Mouse (Mus musculus) midbrain, embryonic 11.5 days (tissue): ENCODE data around the gene Cables2. TPM values are rescaled to one million over a fixed set of nuclear protein-coding genes. Genes with fewer than 3 reads are reported as not detected.

Source experiments
- ATAC-seq: fragments of 200-750 bp; cut with Nextera tagmentation; 2 replicates; pipeline ENCODE4 v1.8.0; 2017; ENCODE audit warnings: moderate TSS enrichment, moderate library complexity; ENCODE audit not compliant: low FRiP score
- DNase-seq: peaks from one replicate; pipeline ENCODE4 v3.0.0; 2015; ENCODE audit warnings: low spot score; ENCODE audit errors: missing footprints
- H3K27ac ChIP-seq: fragments of 300-500 bp; sonication (generic); 2 replicates; pipeline ENCODE4 v1.5.1; 2014; ENCODE audit warnings: low read depth, low read length
- H3K27me3 ChIP-seq: fragments of 300-500 bp; sonication (generic); 2 replicates; pipeline ENCODE4 v1.6.1; 2014; ENCODE audit warnings: mild to moderate bottlenecking, low read length, moderate library complexity, mixed read lengths; ENCODE audit not compliant: control insufficient read depth, insufficient read depth
- H3K36me3 ChIP-seq: fragments of 300-500 bp; sonication (generic); 2 replicates; pipeline ENCODE4 v1.6.1; 2014; ENCODE audit warnings: mild to moderate bottlenecking, low read length, moderate library complexity, mixed read lengths; ENCODE audit not compliant: control insufficient read depth, insufficient read depth
- H3K4me1 ChIP-seq: fragments of 300-500 bp; sonication (generic); 2 replicates; pipeline ENCODE4 v1.6.1; 2014; ENCODE audit warnings: low read length; ENCODE audit not compliant: control insufficient read depth, insufficient read depth
- H3K4me2 ChIP-seq: fragments of 300-500 bp; sonication (generic); 2 replicates; pipeline ENCODE4 v1.6.1; 2014; ENCODE audit warnings: mild to moderate bottlenecking, moderate library complexity
- H3K4me3 ChIP-seq: fragments of 300-500 bp; sonication (generic); 2 replicates; pipeline ENCODE4 v1.5.1; 2014; ENCODE audit warnings: low read depth, low read length
- H3K9ac ChIP-seq: fragments of 300-500 bp; sonication (generic); 2 replicates; pipeline ENCODE4 v1.6.1; 2014; ENCODE audit warnings: low read length
- H3K9me3 ChIP-seq: fragments of 300-500 bp; sonication (generic); 2 replicates; pipeline ENCODE4 v1.6.1; 2016; ENCODE audit warnings: low read length; ENCODE audit not compliant: control insufficient read depth
- WGBS: fragments of 180-500 bp; shearing (Covaris S2); extraction: QIAGEN DNeasy Blood & Tissue Kit; methylation state at CpG from one replicate; pipeline ENCODE4 v1.1.7; 2014; 5-methylcytosine and 5-hydroxymethylcytosine counted together
- polyA plus RNA-seq: library from polyadenylated mRNA; unstranded; fragments of >200 nt; fragmentation: Nextera tagmentation; extraction: Ambion mirVana; gene quantifications from 2 replicates; pipeline ENCODE4 v1.2.1, GENCODE M21; 2014

Gene Cables2
- polyA plus RNA-seq, 1 experiment from 2014 or later, result 14.4 TPM

GRCm38 (mm10) chr2:180272884-180273321, 393 bp downstream of the Cables2 start:
- H3K9ac ChIP-seq, result peak overlapping the region; percentile 91
- peak overlapping the region; percentile 83 for H3K4me3 ChIP-seq
- WGBS, result under 1% methylated on average over 18 of the region's 37 CpGs
- H3K36me3 ChIP-seq, result peaks cover 5% of the 10 kb centered on the region; the same call in 1 of the 2 replicates
- H3K9me3 ChIP-seq, result no peaks in the 10 kb centered on the region
- H3K27ac ChIP-seq, result 0 out of 2 replicates have a peak overlapping the region, but pooled peaks have one; percentile 11
- ATAC-seq (peak; percentile 60), DNase-seq (peak; percentile 87)
- H3K4me2 ChIP-seq, result peak overlapping the region; percentile 95
- H3K27me3 ChIP-seq, result no peaks in the 10 kb centered on the region
- peaks cover 14% of the 10 kb centered on the region for H3K4me1 ChIP-seq

GRCm38 (mm10) chr2:180271804-180272395, 1.4 kb downstream of the Cables2 start:
- 0 out of 2 replicates have a peak overlapping the region, but pooled peaks have one; percentile 4 for H3K9ac ChIP-seq
- H3K4me1 ChIP-seq, result peaks cover 14% of the 10 kb centered on the region
- DNase-seq, result no peak
- H3K36me3 ChIP-seq, result peaks cover 5% of the 10 kb centered on the region; the same call in 1 of the 2 replicates
- no peaks in the 10 kb centered on the region for H3K27me3 ChIP-seq
- WGBS, result 83% methylated on average over 5 of the region's 5 CpGs
- no peak overlapping the region for H3K4me3 ChIP-seq
- no peak for ATAC-seq
- no peak overlapping the region for H3K27ac ChIP-seq
- no peaks in the 10 kb centered on the region for H3K9me3 ChIP-seq
- peak overlapping the region; percentile 95 for H3K4me2 ChIP-seq

- H3K4me3 ChIP-seq, result no peak overlapping the region
- H3K27me3 ChIP-seq, result no peaks in the 10 kb centered on the region
- H3K36me3 ChIP-seq, result peaks cover 5% of the 10 kb centered on the region; the same call in 1 of the 2 replicates
- no peak overlapping the region for H3K9ac ChIP-seq
- no peaks in the 10 kb centered on the region for H3K9me3 ChIP-seq
- 86% methylated on average over 7 of the region's 7 CpGs for WGBS
- DNase-seq (peak; percentile 21), ATAC-seq (no peak)
- peaks cover 14% of the 10 kb centered on the region for H3K4me1 ChIP-seq
- no peak overlapping the region for H3K4me2 ChIP-seq
- no peak overlapping the region for H3K27ac ChIP-seq
Observed at GRCm38 (mm10) chr2:180270537-180271255, 2.6 kb downstream of the Cables2 start.

- H3K4me3 ChIP-seq, result no peak overlapping the region
- H3K27me3 ChIP-seq, result no peaks in the 10 kb centered on the region
- peaks cover 5% of the 10 kb centered on the region for H3K36me3 ChIP-seq
- no peaks in the 10 kb centered on the region for H3K9me3 ChIP-seq
- no peak overlapping the region for H3K4me2 ChIP-seq
- ATAC-seq, result no peak
- H3K4me1 ChIP-seq, result peaks cover 14% of the 10 kb centered on the region
- WGBS, result 94% methylated on average over 10 of the region's 10 CpGs
- no peak overlapping the region for H3K9ac ChIP-seq
- peak; percentile 68 for DNase-seq
- H3K27ac ChIP-seq, result no peak overlapping the region
Observed at GRCm38 (mm10) chr2:180269329-180269728, 4.0 kb downstream of the Cables2 start.

- Histone ChIP-seq H3K9me3 (no peaks in the 10 kb centered on the region), H3K9ac (no peak overlapping the region), H3K4me1 (peaks cover 14% of the 10 kb centered on the region), H3K27ac (no peak overlapping the region), H3K27me3 (no peaks in the 10 kb centered on the region), H3K4me2 (no peak overlapping the region), H3K36me3 (peaks cover 5% of the 10 kb centered on the region), H3K4me3 (no peak overlapping the region)
- ATAC-seq (no peak), DNase-seq (peak; percentile 66)
- WGBS, result 73% methylated on average over 2 of the region's 2 CpGs
Observed at GRCm38 (mm10) chr2:180267955-180268354, 5.3 kb downstream of the Cables2 start.

GRCm38 (mm10) chr2:180262891-180263290, 10.4 kb downstream of the Cables2 start:
- ATAC-seq (no peak), DNase-seq (no peak)
- no peak overlapping the region for H3K4me3 ChIP-seq
- H3K4me2 ChIP-seq, result no peak overlapping the region
- H3K9me3 ChIP-seq, result no peaks in the 10 kb centered on the region
- no peaks in the 10 kb centered on the region; the same call in 1 of the 2 replicates for H3K36me3 ChIP-seq
- H3K4me1 ChIP-seq, result peaks cover 6% of the 10 kb centered on the region; the same call in 1 of the 2 replicates
- 92% methylated on average over 10 of the region's 10 CpGs for WGBS
- no peak overlapping the region for H3K27ac ChIP-seq
- H3K9ac ChIP-seq, result no peak overlapping the region
- no peaks in the 10 kb centered on the region for H3K27me3 ChIP-seq

- no peak overlapping the region for H3K4me3 ChIP-seq
- no peaks in the 10 kb centered on the region for H3K27me3 ChIP-seq
- no peaks in the 10 kb centered on the region; the same call in 1 of the 2 replicates for H3K36me3 ChIP-seq
- ATAC-seq, result no peak
- H3K27ac ChIP-seq, result no peak overlapping the region
- 90% methylated on average over 3 of the region's 3 CpGs for WGBS
- no peaks in the 10 kb centered on the region for H3K9me3 ChIP-seq
- no peak overlapping the region for H3K4me2 ChIP-seq
- no peak overlapping the region for H3K9ac ChIP-seq
- peaks cover 6% of the 10 kb centered on the region; the same call in 1 of the 2 replicates for H3K4me1 ChIP-seq
- peak; percentile 70 for DNase-seq
Observed at GRCm38 (mm10) chr2:180262441-180262840, 10.9 kb downstream of the Cables2 start.

GRCm38 (mm10) chr2:180261901-180262300, 11.4 kb downstream of the Cables2 start:
- Histone ChIP-seq H3K9ac (no peak overlapping the region), H3K4me2 (no peak overlapping the region), H3K27ac (no peak overlapping the region), H3K4me1 (peaks cover 6% of the 10 kb centered on the region; the same call in 1 of the 2 replicates), H3K9me3 (no peaks in the 10 kb centered on the region), H3K27me3 (no peaks in the 10 kb centered on the region), H3K36me3 (no peaks in the 10 kb centered on the region; the same call in 1 of the 2 replicates), H3K4me3 (no peak overlapping the region)
- WGBS, result 89% methylated on average over 7 of the region's 7 CpGs
- no peak for ATAC-seq
- peak; percentile 69 for DNase-seq
